Mouse (Mus musculus): ENCODE results near the gene Sema5a. TPM values are rescaled to one million over a fixed set of nuclear protein-coding genes. Genes with fewer than 3 reads are reported as not detected.

Gene Sema5a
- polyA plus RNA-seq, 1 experiment from 2014 or later, result 11.1 TPM

DNA sequence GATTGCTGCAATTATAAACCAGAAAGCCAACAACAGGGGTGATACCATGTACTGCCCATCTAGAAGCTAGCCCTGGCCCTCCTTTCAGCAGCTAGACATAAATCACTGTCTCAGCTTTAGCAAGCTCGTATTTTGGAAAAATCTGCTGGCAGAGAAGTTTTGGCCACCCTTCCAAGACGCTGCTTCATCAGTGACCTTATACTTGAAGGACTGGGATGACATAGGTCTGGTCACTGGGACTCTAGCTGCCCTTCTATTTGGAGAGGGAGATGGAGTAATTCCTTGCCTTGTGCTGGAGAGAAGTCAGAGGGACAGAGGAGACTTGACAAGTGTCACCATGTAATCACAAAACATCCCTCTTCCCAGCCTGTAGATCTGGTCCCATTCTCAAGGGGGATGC lies 40.1 kb downstream of the Sema5a start:
- H3K9me3 ChIP-seq, result no peaks in the 10 kb centered on the region
- H3K27me3 ChIP-seq, result no peaks in the 10 kb centered on the region
- no peaks in the 10 kb centered on the region for H3K36me3 ChIP-seq
- no peak overlapping the region for H3K9ac ChIP-seq
- no peaks in the 10 kb centered on the region for H3K4me1 ChIP-seq (replicated peaks)
- no peak overlapping the region for H3K27ac ChIP-seq (replicated peaks)
- H3K4me2 ChIP-seq, result no peak overlapping the region
- H3K4me3 ChIP-seq, result no peak overlapping the region
- 85% methylated on average over 2 of the region's 2 CpGs for WGBS
- ATAC-seq (ENCODE audit: low FRiP score, low read depth), result no peak

DNA sequence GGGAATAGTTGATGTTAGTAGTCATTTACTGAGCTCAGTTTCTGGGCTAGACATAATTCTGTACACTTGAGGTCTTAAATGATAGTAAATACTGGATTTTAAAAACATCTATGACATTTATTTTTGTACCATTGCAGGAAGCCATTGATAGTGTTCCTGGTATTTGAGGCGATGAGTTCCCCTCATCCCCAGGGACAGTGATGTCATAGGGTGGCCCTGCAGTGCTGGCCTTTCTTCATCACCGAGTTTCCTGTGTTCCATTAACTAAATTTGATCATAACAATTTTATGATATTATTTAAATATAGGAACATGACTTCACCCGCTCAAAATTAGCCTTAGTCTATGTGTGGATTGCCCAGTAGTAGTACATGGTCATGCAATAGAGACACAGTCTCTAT lies 41.7 kb downstream of the Sema5a start:
- WGBS, result 86% methylated on average over 3 of the region's 3 CpGs
- H3K4me1 ChIP-seq (replicated peaks), result no peaks in the 10 kb centered on the region
- H3K4me2 ChIP-seq, result no peak overlapping the region
- H3K27ac ChIP-seq (replicated peaks), result no peak overlapping the region
- no peaks in the 10 kb centered on the region for H3K27me3 ChIP-seq
- no peak overlapping the region for H3K9ac ChIP-seq
- H3K9me3 ChIP-seq, result no peaks in the 10 kb centered on the region
- no peak for ATAC-seq (ENCODE audit: low FRiP score, low read depth)
- H3K36me3 ChIP-seq, result no peaks in the 10 kb centered on the region
- H3K4me3 ChIP-seq, result no peak overlapping the region

DNA sequence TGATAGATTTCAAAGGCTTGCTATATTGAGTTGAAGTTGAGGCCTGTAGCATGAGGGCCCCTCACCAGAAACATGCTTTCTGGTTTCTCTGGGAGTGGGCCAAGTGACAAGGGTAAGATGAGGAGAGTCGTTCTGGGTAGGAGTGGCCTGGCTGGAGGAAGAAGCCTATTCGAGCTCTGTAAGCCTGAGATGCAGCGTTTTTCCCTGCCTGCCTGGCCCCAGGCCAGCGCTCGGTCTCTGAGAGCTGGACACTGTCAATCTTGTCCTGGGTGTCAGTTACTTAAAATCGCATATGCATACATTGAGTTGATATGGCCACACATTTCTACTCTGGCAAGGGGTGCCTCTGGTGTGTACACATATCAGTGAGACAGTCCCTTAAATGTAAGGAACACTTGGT lies 43.9 kb downstream of the Sema5a start:
- 0 out of 2 replicates have a peak, but pooled peaks have one; percentile 27 for ATAC-seq (ENCODE audit: low FRiP score, low read depth)
- H3K4me2 ChIP-seq, result no peak overlapping the region
- no peak overlapping the region for H3K4me3 ChIP-seq
- H3K4me1 ChIP-seq (replicated peaks), result no peaks in the 10 kb centered on the region
- H3K27me3 ChIP-seq, result no peaks in the 10 kb centered on the region
- WGBS, result 66% methylated on average over 6 of the region's 6 CpGs
- no peaks in the 10 kb centered on the region for H3K36me3 ChIP-seq
- H3K27ac ChIP-seq (replicated peaks), result no peak overlapping the region
- H3K9ac ChIP-seq, result no peak overlapping the region
- no peaks in the 10 kb centered on the region for H3K9me3 ChIP-seq

DNA sequence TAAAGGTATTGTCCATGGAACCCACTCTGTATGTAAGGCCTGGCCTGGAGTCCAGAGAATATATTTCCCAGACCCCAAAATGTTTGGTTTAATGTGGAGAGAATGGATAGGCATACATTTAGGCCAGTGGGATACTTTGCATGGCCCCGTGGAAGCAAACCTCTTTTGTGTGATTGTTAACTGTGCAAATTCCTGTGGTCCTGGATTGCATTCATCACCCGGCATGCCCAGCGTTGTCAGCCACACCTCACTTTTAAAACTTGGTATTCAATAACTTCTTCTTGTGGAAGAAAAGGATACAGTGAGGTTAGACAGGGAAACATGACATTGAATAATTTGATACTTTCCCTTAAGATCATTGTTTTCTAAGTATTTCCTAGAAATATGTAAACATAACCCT lies 46.4 kb downstream of the Sema5a start:
- ATAC-seq (ENCODE audit: low FRiP score, low read depth), result no peak
- no peak overlapping the region for H3K4me2 ChIP-seq
- 34% methylated on average over 3 of the region's 3 CpGs for WGBS
- H3K4me1 ChIP-seq (replicated peaks), result no peaks in the 10 kb centered on the region
- no peaks in the 10 kb centered on the region for H3K36me3 ChIP-seq
- H3K4me3 ChIP-seq, result no peak overlapping the region
- no peaks in the 10 kb centered on the region for H3K9me3 ChIP-seq
- H3K9ac ChIP-seq, result no peak overlapping the region
- no peak overlapping the region for H3K27ac ChIP-seq (replicated peaks)
- no peaks in the 10 kb centered on the region for H3K27me3 ChIP-seq

DNA sequence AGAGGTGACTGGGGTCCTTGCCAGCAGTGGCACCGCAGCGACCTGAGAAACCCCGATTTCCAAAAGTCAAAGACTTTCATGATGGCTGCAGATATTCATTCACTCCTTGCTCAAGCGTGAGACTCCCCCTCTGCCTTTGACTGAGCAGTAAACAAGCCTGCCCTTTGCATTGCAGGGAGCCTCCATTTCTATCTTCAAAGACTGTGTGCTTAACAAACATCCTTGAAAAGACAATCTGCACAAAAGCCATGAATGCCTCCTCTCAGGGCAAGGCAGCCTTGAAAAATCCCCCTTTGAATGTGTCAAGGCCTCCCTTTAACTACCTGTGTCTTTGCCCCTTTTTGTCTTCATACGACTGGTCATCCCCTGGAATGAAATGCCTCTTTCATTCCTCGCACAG lies 51.9 kb downstream of the Sema5a start:
- 27% methylated on average over 6 of the region's 6 CpGs for WGBS
- Histone ChIP-seq H3K4me2 (no peak overlapping the region), H3K9ac (no peak overlapping the region), H3K4me1 (replicated peaks) (no peaks in the 10 kb centered on the region), H3K27me3 (no peaks in the 10 kb centered on the region), H3K36me3 (no peaks in the 10 kb centered on the region), H3K4me3 (no peak overlapping the region), H3K9me3 (no peaks in the 10 kb centered on the region), H3K27ac (replicated peaks) (no peak overlapping the region)
- no peak for ATAC-seq (ENCODE audit: low FRiP score, low read depth)

DNA sequence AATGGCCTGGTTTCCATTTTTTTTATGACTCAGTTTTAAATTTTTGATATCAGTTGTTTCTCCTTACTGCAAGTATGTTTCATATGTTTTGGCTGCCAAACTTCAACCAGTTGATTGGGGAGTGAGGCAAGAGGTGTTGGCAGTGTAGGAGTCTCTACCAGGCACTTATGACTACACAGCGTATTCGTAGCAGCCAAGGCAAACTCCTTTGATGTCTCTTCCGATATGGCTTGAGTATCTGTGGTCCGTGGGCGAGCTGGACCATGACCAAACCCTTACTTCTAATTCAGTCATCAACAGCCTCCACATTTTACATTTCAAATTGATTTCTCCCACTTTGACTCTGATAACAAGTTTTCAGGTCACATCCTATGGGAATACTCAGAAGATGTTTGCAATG lies 52.7 kb downstream of the Sema5a start:
- Histone ChIP-seq H3K9me3 (no peaks in the 10 kb centered on the region), H3K27me3 (no peaks in the 10 kb centered on the region), H3K4me3 (no peak overlapping the region), H3K36me3 (no peaks in the 10 kb centered on the region), H3K4me2 (no peak overlapping the region), H3K9ac (no peak overlapping the region), H3K4me1 (replicated peaks) (no peaks in the 10 kb centered on the region), H3K27ac (replicated peaks) (no peak overlapping the region)
- no peak for ATAC-seq (ENCODE audit: low FRiP score, low read depth)
- 94% methylated on average over 5 of the region's 5 CpGs for WGBS

DNA sequence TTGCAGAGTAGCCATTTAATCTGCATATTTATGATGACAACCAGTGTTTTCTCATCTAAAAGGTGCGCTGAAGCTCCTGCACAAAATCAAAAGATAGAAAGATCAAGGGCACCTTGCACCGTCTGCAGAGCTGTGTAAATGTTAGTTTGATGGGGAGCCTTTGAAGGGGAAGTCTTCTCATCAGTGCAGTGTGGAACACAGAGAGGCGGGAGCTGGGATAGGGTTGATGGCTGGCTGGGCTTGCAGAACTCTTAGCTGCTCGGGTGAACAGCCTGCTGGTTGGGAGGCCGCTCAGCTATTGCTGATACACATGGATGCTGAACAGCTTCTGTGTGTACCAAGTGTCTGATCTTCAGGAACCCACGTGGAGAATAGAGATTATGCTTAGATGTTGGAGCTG lies 53.9 kb downstream of the Sema5a start:
- WGBS, result 79% methylated on average over 6 of the region's 6 CpGs
- no peak for ATAC-seq (ENCODE audit: low FRiP score, low read depth)
- no peaks in the 10 kb centered on the region for H3K9me3 ChIP-seq
- H3K27me3 ChIP-seq, result no peaks in the 10 kb centered on the region
- no peak overlapping the region for H3K4me2 ChIP-seq
- no peak overlapping the region for H3K4me3 ChIP-seq
- H3K27ac ChIP-seq (replicated peaks), result no peak overlapping the region
- no peaks in the 10 kb centered on the region for H3K36me3 ChIP-seq
- no peak overlapping the region for H3K9ac ChIP-seq
- no peaks in the 10 kb centered on the region for H3K4me1 ChIP-seq (replicated peaks)

DNA sequence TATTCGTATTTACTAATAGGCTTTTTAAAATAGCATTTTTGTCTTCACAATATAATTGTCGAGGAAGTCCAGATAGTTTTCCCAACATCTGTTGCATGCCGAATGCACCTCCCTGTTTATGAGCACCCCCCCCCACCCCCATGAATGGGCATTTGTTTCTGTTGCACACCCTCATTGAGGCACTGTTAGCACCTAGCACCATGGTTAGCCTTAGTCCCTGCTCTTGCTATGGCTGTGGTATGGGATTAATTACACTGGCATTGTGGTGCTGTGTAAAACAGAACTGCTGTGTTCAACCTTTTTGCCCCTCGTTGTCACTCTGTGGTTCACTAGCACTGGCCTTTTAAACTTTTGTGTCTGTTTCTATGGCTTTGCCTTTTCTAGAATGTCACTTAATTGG lies 56.4 kb downstream of the Sema5a start:
- no peak overlapping the region for H3K4me3 ChIP-seq
- no peak for ATAC-seq (ENCODE audit: low FRiP score, low read depth)
- no peaks in the 10 kb centered on the region for H3K27me3 ChIP-seq
- H3K9ac ChIP-seq, result no peak overlapping the region
- H3K4me1 ChIP-seq (replicated peaks), result no peaks in the 10 kb centered on the region
- WGBS, result 81% methylated on average over 4 of the region's 4 CpGs
- no peaks in the 10 kb centered on the region for H3K9me3 ChIP-seq
- no peak overlapping the region for H3K4me2 ChIP-seq
- H3K27ac ChIP-seq (replicated peaks), result no peak overlapping the region
- no peaks in the 10 kb centered on the region for H3K36me3 ChIP-seq

DNA sequence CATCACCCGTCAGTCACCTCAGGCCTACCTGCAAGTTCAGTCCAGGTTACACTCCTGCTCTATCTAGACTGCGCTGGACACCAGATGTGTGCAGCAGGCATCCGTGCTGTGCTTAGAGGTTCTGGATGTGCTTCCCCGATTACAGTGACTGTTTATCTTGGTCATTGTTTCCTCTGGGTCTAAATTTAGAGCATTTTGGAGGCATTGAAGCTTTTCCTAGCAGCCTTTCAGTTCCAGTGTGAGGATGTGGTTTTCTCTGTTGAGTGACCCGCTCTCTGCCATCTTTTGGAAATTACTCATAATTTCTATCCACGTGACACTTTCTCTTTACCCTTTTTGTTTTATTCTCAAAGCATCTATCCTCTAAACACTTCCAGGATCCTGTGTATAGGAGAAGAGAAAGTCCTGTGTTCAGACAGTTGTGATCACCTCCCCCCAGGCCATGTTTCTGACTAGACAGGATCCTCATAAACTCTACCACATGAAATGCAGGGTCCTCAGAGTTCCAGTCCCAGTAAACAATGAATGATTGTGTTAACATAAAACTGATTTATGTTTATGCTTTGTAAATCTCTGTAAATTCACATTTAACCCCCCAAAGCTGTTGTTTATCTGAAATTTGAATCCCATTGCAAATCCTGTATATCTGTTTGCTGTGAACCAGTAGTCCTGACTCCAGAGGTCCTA lies 62.1 kb downstream of the Sema5a start:
- H3K4me3 ChIP-seq, result no peak overlapping the region
- H3K4me2 ChIP-seq, result no peak overlapping the region
- no peaks in the 10 kb centered on the region for H3K36me3 ChIP-seq
- H3K9me3 ChIP-seq, result no peaks in the 10 kb centered on the region
- H3K4me1 ChIP-seq (replicated peaks), result no peaks in the 10 kb centered on the region; the same call in none of the 2 replicates
- WGBS, result 88% methylated on average over 6 of the region's 6 CpGs
- H3K9ac ChIP-seq, result no peak overlapping the region
- no peaks in the 10 kb centered on the region for H3K27me3 ChIP-seq
- H3K27ac ChIP-seq (replicated peaks), result no peak overlapping the region
- ATAC-seq (ENCODE audit: low FRiP score, low read depth), result no peak

DNA sequence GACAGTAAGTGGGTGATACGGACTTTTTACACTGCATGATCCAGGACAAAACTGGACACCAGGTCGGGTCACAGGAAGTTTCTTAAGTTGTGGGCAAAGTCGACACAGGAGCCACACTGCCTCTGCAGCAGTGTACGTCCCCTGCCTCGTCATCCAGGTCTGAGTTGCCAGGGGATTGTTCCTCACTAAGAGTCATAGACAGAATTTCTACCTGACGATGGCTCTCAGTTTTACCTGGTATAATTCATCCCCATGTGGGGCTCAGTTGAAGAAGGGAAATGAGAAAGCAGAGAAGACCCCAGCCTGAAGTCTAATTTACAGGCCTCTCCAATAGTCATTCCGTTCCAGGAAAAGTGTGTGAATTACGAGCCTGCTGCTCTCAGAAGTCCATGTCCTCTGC lies 66.2 kb downstream of the Sema5a start:
- 79% methylated on average over 8 of the region's 8 CpGs for WGBS

DNA sequence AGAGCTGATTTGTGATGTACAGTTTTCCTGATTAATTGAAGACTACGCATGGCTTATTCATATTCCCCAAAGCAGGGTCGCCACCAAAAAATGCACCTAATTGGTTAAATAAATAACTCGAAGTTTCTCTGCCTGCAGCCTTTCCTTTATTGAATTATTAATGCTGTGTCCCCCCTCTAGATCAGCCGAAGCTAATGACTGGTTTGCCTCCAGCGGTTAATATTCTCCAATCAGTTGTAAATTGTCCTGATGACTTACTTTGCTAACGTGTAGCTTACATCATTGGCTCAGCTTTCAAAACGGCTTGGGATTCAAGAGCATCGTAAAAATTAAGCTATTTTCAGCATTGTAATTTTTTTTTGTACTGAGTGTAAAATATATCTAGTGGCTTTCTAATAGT lies 66.7 kb downstream of the Sema5a start:
- 0 out of 2 replicates have a peak, but pooled peaks have one; percentile 38 for ATAC-seq (ENCODE audit: low FRiP score, low read depth)
- Histone ChIP-seq H3K9ac (no peak overlapping the region), H3K27ac (replicated peaks) (no peak overlapping the region), H3K4me2 (no peak overlapping the region), H3K27me3 (no peaks in the 10 kb centered on the region), H3K4me3 (no peak overlapping the region), H3K36me3 (no peaks in the 10 kb centered on the region), H3K9me3 (no peaks in the 10 kb centered on the region), H3K4me1 (replicated peaks) (no peaks in the 10 kb centered on the region; the same call in none of the 2 replicates)
- WGBS, result 64% methylated on average over 8 of the region's 8 CpGs

More for the DNA sequence above, 66.2 kb downstream of the Sema5a start:
- no peak for ATAC-seq (ENCODE audit: low FRiP score, low read depth)
- Histone ChIP-seq H3K27me3 (no peaks in the 10 kb centered on the region), H3K9ac (no peak overlapping the region), H3K9me3 (no peaks in the 10 kb centered on the region), H3K36me3 (no peaks in the 10 kb centered on the region), H3K4me2 (no peak overlapping the region), H3K27ac (replicated peaks) (no peak overlapping the region), H3K4me3 (no peak overlapping the region), H3K4me1 (replicated peaks) (no peaks in the 10 kb centered on the region; the same call in none of the 2 replicates)

DNA sequence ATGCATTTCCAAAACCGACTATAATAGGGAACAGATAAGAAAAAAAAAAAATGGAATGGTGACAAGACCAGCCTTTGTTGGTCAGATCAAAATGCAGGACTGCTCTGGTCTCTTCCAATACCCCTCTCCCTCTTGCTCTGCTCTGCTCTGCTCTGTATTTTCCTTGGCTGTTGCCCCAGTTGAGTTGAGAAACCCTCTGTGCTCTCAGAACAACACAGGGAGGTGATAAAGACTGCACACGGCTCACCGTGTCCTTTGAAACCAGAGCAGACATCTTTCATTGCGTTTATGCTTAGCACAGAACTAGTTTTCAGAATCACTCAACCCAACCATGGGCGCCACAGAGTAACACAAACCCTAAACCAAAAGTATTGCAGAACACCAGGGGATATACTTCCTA lies 72.5 kb downstream of the Sema5a start:
- no peaks in the 10 kb centered on the region for H3K9me3 ChIP-seq
- WGBS, result 88% methylated on average over 5 of the region's 5 CpGs
- H3K9ac ChIP-seq, result no peak overlapping the region
- H3K27me3 ChIP-seq, result no peaks in the 10 kb centered on the region
- no peaks in the 10 kb centered on the region for H3K36me3 ChIP-seq
- no peaks in the 10 kb centered on the region for H3K4me1 ChIP-seq (replicated peaks)
- H3K27ac ChIP-seq (replicated peaks), result no peak overlapping the region
- no peak overlapping the region for H3K4me3 ChIP-seq
- H3K4me2 ChIP-seq, result no peak overlapping the region
- no peak for ATAC-seq (ENCODE audit: low FRiP score, low read depth)

DNA sequence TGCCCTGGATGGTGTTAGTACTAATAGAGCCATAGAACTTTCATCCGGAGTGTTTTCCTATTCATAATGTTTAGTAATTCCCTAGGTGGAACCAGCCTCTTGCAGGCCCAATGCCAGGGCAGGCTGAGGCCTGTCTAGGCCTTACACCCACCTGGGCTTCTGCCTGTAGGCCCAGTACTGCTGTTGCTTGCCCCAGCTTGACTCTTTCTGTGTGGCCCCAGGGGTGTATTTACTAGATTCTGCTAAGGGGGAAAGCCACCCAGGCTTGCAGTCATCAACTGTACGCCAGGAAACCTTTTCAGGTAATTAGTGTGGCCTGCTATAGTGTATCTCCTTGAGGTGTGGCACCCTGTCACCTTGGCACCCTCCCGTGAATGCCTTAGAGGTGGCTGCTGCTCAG lies 76.1 kb downstream of the Sema5a start:
- H3K36me3 ChIP-seq, result no peaks in the 10 kb centered on the region
- 94% methylated on average over 3 of the region's 3 CpGs for WGBS
- no peaks in the 10 kb centered on the region for H3K9me3 ChIP-seq
- H3K4me1 ChIP-seq (replicated peaks), result no peaks in the 10 kb centered on the region
- H3K9ac ChIP-seq, result no peak overlapping the region
- no peak overlapping the region for H3K4me2 ChIP-seq
- H3K27me3 ChIP-seq, result no peaks in the 10 kb centered on the region
- no peak overlapping the region for H3K27ac ChIP-seq (replicated peaks)
- no peak for ATAC-seq (ENCODE audit: low FRiP score, low read depth)
- H3K4me3 ChIP-seq, result no peak overlapping the region
